Mouse (Mus musculus) embryonic facial prominence, embryonic 13.5 days (tissue): Measurements from ENCODE around the gene Dok4. TPM values are rescaled to one million over a fixed set of nuclear protein-coding genes. Genes with fewer than 3 reads are reported as not detected.
"Not testable (repeated sequence)": the region's sequence is repeated elsewhere in the genome, so short reads cannot be mapped to it uniquely, and the experiment has no call there.

Experiments used
- ATAC-seq: fragments of 200-750 bp; cut with Nextera tagmentation; 2 replicates; pipeline ENCODE4 v1.8.0; 2017; ENCODE audit warnings: low read depth; ENCODE audit not compliant: insufficient number of reproducible peaks, insufficient read depth, low FRiP score, low TSS enrichment
- H3K27ac ChIP-seq: fragments of 300-500 bp; sonication (generic); 2 replicates; pipeline ENCODE4 v1.5.1; 2015; ENCODE audit warnings: moderate library complexity, mild to moderate bottlenecking, inconsistent platforms
- H3K27me3 ChIP-seq: fragments of 300-500 bp; sonication (generic); 2 replicates; pipeline ENCODE4 v1.6.1; 2015; ENCODE audit warnings: mild to moderate bottlenecking, inconsistent platforms
- H3K36me3 ChIP-seq: fragments of 300-500 bp; sonication (generic); 2 replicates; pipeline ENCODE4 v1.6.1; 2015; ENCODE audit warnings: mild to moderate bottlenecking, inconsistent platforms
- H3K4me1 ChIP-seq: fragments of 300-500 bp; sonication (generic); 2 replicates; pipeline ENCODE4 v1.6.1; 2015; ENCODE audit warnings: inconsistent platforms
- H3K4me2 ChIP-seq: fragments of 300-500 bp; sonication (generic); 2 replicates; pipeline ENCODE4 v1.6.1; 2015; ENCODE audit warnings: moderate library complexity, mild to moderate bottlenecking, inconsistent platforms
- H3K4me3 ChIP-seq: fragments of 300-500 bp; sonication (generic); 2 replicates; pipeline ENCODE4 v1.5.1; 2015; ENCODE audit warnings: mild to moderate bottlenecking, inconsistent platforms
- H3K9ac ChIP-seq: fragments of 300-500 bp; sonication (generic); 2 replicates; pipeline ENCODE4 v1.6.1; 2015; ENCODE audit warnings: mild to moderate bottlenecking, inconsistent platforms
- H3K9me3 ChIP-seq: fragments of 300-500 bp; sonication (generic); 2 replicates; pipeline ENCODE4 v1.6.1; 2016; ENCODE audit warnings: inconsistent platforms
- WGBS: fragments of 180-500 bp; shearing (Covaris S2); methylation state at CpG from one replicate; pipeline ENCODE4 v1.1.7; 2015; ENCODE audit warnings: mixed read lengths; 5-methylcytosine and 5-hydroxymethylcytosine counted together
- polyA plus RNA-seq: library from polyadenylated mRNA; unstranded; fragments of >200 nt; fragmentation: Nextera tagmentation; extraction: Ambion mirVana; gene quantifications from 2 replicates; pipeline ENCODE4 v1.2.1, GENCODE M21; 2015

The Dok4 gene
- polyA plus RNA-seq, 1 experiment from 2014 or later, result 23.2 TPM

- Histone ChIP-seq H3K9ac (peak within 1 kb of the TSS; percentile 96), H3K36me3 (peaks cover 5% of the 10 kb centered on the region; the same call in 1 of the 2 replicates), H3K4me3 (peak within 1 kb of the TSS; percentile 92), H3K4me1 (peaks cover 18% of the 10 kb centered on the region), H3K27me3 (no peaks in the 10 kb centered on the region), H3K27ac (peak within 1 kb of the TSS; percentile 88), H3K9me3 (no peaks in the 10 kb centered on the region), H3K4me2 (peak within 1 kb of the TSS; percentile 88)
- 1% methylated on average over 82 of the region's 82 CpGs for WGBS
- ATAC-seq, result peak; percentile 96
Measured at GRCm38 (mm10) chr8:94837662-94838574, 38.2 kb downstream of the Dok4 start, which contains the start of the genes Coq9 and Ciapin1. Gene Coq9 (plus strand): TSS chr8:94838321. Gene Ciapin1 (minus strand): TSS chr8:94838358.

GRCm38 (mm10) chr8:94836456-94837240, 39.5 kb downstream of the Dok4 start:
- peak overlapping the region; percentile 88 for H3K4me2 ChIP-seq
- H3K9ac ChIP-seq, result peak overlapping the region; percentile 96
- H3K27ac ChIP-seq, result no peak overlapping the region
- ATAC-seq, result no peak
- peak overlapping the region; percentile 92 for H3K4me3 ChIP-seq
- H3K9me3 ChIP-seq, result no peaks in the 10 kb centered on the region
- WGBS, result 59% methylated on average over 11 of the region's 11 CpGs
- no peaks in the 10 kb centered on the region for H3K27me3 ChIP-seq
- peaks cover 9% of the 10 kb centered on the region for H3K36me3 ChIP-seq
- peaks cover 18% of the 10 kb centered on the region for H3K4me1 ChIP-seq

GRCm38 (mm10) chr8:94835751-94836150, 40.4 kb downstream of the Dok4 start:
- H3K36me3 ChIP-seq, result peaks cover 15% of the 10 kb centered on the region
- peaks cover 18% of the 10 kb centered on the region for H3K4me1 ChIP-seq
- H3K9ac ChIP-seq, H3K27ac ChIP-seq, H3K9me3 ChIP-seq, ATAC-seq, H3K27me3 ChIP-seq, H3K4me3 ChIP-seq, H3K4me2 ChIP-seq: not testable (repeated sequence)
- WGBS, result 93% methylated on average over 13 of the region's 13 CpGs

- not testable (repeated sequence) for H3K4me2 ChIP-seq, H3K4me3 ChIP-seq, ATAC-seq, H3K27me3 ChIP-seq, H3K27ac ChIP-seq, H3K9ac ChIP-seq, H3K9me3 ChIP-seq
- H3K4me1 ChIP-seq, result peaks cover 14% of the 10 kb centered on the region
- H3K36me3 ChIP-seq, result peaks cover 27% of the 10 kb centered on the region
- 77% methylated on average over 7 of the region's 7 CpGs for WGBS
Measured at GRCm38 (mm10) chr8:94833901-94834405, 42.2 kb downstream of the Dok4 start.

GRCm38 (mm10) chr8:94828284-94828683, 47.8 kb downstream of the Dok4 start:
- peaks cover 78% of the 10 kb centered on the region for H3K36me3 ChIP-seq
- WGBS, result 86% methylated on average over 6 of the region's 6 CpGs
- no peak overlapping the region for H3K27ac ChIP-seq
- no peak overlapping the region for H3K9ac ChIP-seq
- H3K4me3 ChIP-seq, result no peak overlapping the region
- no peaks in the 10 kb centered on the region for H3K4me1 ChIP-seq
- no peak overlapping the region for H3K4me2 ChIP-seq
- no peak for ATAC-seq
- no peaks in the 10 kb centered on the region for H3K9me3 ChIP-seq
- no peaks in the 10 kb centered on the region for H3K27me3 ChIP-seq

- WGBS, result 93% methylated on average over 5 of the region's 5 CpGs
- Histone ChIP-seq H3K27ac (no peak overlapping the region), H3K9ac (no peak overlapping the region), H3K4me2 (no peak overlapping the region), H3K27me3 (no peaks in the 10 kb centered on the region), H3K4me1 (no peaks in the 10 kb centered on the region), H3K36me3 (peaks cover 84% of the 10 kb centered on the region), H3K9me3 (no peaks in the 10 kb centered on the region), H3K4me3 (no peak overlapping the region)
- ATAC-seq, result no peak
Measured at GRCm38 (mm10) chr8:94826210-94826609, 49.9 kb downstream of the Dok4 start.

- Histone ChIP-seq H3K27me3 (no peaks in the 10 kb centered on the region), H3K4me1 (no peaks in the 10 kb centered on the region), H3K9ac (no peak overlapping the region), H3K9me3 (no peaks in the 10 kb centered on the region), H3K4me3 (no peak overlapping the region), H3K36me3 (peaks cover 81% of the 10 kb centered on the region), H3K4me2 (no peak overlapping the region), H3K27ac (no peak overlapping the region)
- no peak for ATAC-seq
- WGBS, result 87% methylated on average over 6 of the region's 6 CpGs
Measured at GRCm38 (mm10) chr8:94825170-94825569, 51.0 kb downstream of the Dok4 start.

GRCm38 (mm10) chr8:94822637-94823560, 53.2 kb downstream of the Dok4 start:
- Histone ChIP-seq H3K9me3 (no peaks in the 10 kb centered on the region), H3K27ac (no peak overlapping the region), H3K4me2 (no peak overlapping the region), H3K36me3 (peaks cover 64% of the 10 kb centered on the region), H3K9ac (no peak overlapping the region), H3K27me3 (no peaks in the 10 kb centered on the region), H3K4me1 (no peaks in the 10 kb centered on the region), H3K4me3 (no peak overlapping the region)
- no peak for ATAC-seq
- WGBS, result 83% methylated on average over 23 of the region's 23 CpGs

- H3K4me2 ChIP-seq, result no peak overlapping the region
- 80% methylated on average over 2 of the region's 2 CpGs for WGBS
- no peak for ATAC-seq
- no peaks in the 10 kb centered on the region for H3K4me1 ChIP-seq
- H3K36me3 ChIP-seq, result peaks cover 52% of the 10 kb centered on the region
- H3K27ac ChIP-seq, result no peak overlapping the region
- no peaks in the 10 kb centered on the region for H3K27me3 ChIP-seq
- H3K4me3 ChIP-seq, result no peak overlapping the region
- no peaks in the 10 kb centered on the region for H3K9me3 ChIP-seq
- H3K9ac ChIP-seq, result no peak overlapping the region
Measured at GRCm38 (mm10) chr8:94821381-94821780, 54.7 kb downstream of the Dok4 start.

- no peaks in the 10 kb centered on the region for H3K27me3 ChIP-seq
- whole genome bisulfite sequencing, result 64% methylated on average over 7 of the region's 7 CpGs
- H3K9ac ChIP-seq, result no peak overlapping the region
- H3K4me1 ChIP-seq, result no peaks in the 10 kb centered on the region
- H3K4me3 ChIP-seq, result no peak overlapping the region
- no peak overlapping the region for H3K27ac ChIP-seq
- H3K9me3 ChIP-seq, result no peaks in the 10 kb centered on the region
- no peak overlapping the region for H3K4me2 ChIP-seq
- peaks cover 45% of the 10 kb centered on the region for H3K36me3 ChIP-seq
- ATAC-seq, result peak; percentile 23; the same call in 1 of the 2 replicates
Measured at GRCm38 (mm10) chr8:94820553-94820952, 55.6 kb downstream of the Dok4 start.
